Mouse (Mus musculus) telencephalon, adult 2 months (tissue): Measurements from ENCODE around the gene Pcsk2.

Experiments
- DNase-seq: peaks from one replicate; pipeline ENCODE4 v3.0.0-alpha.2; 2011; ENCODE audit warnings: low read depth, low spot score

Pcsk2 gene

DNA sequence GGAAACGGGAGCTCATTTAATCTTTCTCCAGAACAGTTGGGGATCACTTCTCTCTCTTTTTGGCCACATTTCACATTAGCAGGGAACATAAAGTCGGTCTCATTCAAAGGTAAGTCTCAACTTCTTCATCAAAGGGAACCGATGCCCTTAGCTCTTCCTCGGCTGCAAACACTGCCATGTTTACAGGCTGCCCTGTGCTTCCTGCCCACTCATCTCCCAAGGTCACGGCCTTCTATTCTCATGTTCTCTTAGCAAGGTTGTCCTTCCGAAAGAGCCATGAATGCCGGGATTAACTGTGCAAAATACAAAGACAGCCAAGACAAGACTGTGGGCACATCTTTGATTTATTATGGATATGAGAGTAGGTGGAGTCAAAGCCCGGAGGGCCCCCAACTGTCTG, 178.8 kb downstream of the Pcsk2 start:
- DNase-seq, result no peak

DNA sequence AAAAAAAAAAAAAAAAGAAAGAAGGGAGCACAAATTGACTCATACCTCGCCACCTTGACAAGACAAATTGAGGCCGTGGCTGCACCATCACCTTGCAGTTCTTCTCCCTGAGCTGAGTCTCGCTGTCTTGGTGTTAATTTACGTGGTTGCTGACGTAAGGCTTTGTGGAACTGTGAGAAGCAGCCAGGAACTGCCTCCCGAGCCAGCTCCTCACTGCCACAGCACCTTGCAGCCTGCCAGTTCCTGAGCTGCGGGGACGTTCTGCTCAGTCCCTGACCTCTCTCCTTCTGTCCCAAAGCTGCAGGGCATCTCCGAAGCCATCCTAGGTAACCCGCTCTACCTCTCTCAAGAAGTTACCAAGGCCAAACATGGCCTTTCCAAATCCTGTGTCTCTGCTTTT, 186.5 kb downstream of the Pcsk2 start:
- DNase-seq, result no peak

DNA sequence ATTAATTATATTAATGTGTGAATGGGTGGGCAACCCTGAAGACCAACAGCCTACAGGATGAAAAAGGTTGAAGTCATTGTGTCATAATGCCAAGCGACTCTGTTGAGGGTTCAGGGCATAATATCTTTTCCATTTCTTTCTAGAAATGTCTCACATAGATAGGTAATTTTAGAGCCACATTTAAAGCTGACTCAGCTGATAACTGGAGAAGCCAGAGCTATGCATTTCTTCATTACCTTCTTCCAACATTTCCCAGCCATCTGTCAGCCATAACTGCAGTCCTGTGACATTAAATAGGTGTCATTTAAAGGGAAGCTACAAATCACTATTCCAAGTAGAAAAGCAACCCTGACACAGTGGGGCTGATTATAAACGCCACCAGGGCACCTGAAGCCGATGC, 189.5 kb downstream of the Pcsk2 start:
- DNase-seq, result no peak

DNA sequence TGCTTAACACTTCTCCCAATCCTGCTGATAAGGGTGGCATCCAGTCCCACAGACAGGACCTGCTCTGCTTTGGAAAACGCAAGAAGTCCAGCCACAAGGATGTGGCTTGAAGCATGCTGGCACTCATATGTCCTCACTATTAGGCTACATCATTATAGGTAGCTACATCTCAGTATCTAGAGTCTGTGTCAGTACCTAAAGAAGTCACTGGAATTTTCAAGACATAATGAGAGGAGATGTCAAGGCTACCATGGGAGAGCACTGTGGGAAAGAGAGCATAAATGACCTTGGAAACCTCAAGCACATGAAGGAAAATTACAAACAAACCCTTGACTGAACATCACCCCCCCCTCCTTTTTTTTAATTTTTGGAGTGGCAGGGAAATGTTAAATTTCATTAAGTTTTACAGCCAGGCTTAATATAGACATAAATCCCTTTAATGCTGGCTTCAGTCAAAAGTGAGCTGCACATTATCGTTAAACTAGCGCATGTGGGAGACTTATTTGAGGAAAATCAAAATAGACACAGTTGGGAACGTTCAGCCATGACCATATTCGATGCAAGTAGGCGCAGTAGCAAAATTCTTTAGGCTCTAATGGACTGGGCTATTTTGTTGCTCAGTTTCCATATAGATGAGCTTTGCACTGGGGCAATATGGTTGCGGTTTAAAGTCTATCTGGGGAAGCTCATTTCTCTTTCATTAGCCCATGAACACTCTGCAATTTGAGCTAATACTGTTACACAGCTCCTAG, 193.7 kb downstream of the Pcsk2 start:
- no peak for DNase-seq

DNA sequence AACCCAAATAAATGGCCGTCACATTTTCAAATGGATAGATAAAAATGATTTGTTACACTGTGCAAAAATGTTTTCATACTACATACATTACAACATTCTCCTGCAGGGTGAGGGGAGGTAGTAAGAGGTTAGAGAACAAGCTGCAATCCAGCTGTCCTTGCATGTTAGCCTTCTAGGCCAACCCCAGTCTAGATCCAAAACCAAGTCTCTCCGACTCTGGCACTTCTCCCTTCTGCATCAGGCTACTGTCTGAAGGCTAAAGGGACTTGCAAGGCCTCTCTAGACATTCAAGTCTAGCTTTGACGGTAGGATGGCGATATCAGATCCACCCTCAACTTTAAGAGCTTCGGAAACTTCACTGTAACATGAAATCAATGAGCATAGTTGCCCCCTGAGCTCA, 196.5 kb downstream of the Pcsk2 start:
- no peak for DNase-seq

DNA sequence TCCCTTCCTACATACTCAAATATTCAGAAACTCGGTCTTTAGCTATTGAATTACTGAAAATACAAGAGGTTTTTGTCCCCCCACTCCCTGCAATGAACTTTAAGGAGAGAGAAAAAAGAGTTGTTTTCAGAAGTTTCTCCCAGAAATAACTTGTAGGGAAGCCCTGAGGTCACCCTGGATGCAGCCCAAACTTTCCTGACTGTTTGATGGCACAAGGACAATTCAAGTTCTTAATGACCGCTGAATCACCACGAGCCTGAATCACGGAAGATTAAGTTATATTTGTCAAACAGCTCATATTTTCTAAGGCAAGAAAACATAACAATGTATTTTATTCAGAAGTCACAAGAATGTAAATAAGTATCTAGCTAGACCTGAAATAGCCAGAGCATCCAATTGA, 197.1 kb downstream of the Pcsk2 start:
- DNase-seq, result no peak

DNA sequence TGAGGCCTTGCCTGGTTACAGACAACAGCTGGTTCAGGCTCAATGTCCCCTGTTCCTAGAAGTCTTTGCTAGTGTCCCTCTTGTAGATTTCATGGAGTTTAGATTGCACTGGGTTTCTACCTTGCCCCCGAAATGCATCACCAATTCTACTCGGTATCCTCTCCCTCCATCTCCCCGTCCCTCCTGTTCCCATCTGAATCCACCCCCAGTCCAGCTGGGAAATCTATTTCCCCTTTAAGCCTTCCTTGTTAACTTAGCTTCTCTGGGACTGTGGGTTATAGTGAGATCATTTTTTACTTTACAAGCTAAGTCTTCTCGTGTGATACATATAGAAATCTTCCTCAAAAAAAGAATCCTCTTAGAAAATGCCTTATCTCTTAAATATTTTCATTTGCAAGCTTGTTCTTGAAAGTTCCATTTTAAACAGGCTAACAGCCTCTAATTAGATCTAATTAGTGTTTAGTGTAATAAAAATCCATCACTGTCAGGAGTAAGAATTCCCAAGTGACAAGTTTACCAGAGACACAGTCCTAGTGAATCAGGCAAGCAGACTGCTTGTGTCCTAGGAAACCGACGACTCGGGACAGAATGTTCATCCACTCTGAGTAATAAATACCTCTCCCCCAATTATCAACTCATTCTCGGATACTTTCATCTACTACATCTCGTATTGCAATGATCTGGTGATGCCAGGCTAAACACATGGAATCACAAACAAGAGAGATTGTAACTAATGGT, 206.3 kb downstream of the Pcsk2 start:
- DNase-seq, result peak; percentile 60

DNA sequence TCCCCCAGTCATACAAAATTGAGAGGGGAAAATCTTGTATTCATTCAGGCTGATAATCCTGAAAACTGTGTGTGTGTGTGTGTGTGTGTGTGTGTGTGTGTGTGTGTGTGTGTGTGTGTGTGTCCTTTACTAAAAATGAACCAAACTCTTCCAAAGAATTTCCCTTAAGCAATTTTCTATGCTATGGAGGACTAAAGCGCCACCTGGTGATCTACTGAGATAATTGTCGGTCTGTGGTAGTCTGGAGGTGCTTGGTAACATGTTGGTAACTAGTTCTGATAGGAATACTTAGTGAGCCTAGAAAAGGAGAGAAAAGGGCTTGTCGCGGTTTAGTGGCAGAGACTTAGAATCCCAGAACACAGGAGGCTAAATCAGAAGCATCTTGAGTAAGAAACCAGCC, 230.5 kb downstream of the Pcsk2 start:
- DNase-seq, result peak; percentile 49

DNA sequence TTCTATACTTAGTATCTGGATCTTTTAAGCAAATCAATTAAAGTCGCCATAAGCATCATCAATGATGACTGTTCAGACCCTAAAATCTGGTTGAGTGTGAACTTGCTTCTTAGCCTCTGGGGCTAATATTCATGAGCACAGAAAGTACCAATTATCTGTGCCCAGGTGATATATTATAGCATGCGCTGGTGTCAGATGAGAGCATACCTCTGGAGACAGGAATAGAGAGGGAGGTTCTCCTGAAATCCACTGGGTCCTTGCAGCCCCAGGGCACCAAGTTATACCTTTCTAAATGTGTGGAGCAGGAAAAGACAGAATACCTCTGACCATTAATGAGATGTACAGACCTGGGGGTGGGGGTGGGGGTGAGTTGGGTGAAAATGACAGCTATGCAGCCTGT, 234.4 kb downstream of the Pcsk2 start:
- no peak for DNase-seq

DNA sequence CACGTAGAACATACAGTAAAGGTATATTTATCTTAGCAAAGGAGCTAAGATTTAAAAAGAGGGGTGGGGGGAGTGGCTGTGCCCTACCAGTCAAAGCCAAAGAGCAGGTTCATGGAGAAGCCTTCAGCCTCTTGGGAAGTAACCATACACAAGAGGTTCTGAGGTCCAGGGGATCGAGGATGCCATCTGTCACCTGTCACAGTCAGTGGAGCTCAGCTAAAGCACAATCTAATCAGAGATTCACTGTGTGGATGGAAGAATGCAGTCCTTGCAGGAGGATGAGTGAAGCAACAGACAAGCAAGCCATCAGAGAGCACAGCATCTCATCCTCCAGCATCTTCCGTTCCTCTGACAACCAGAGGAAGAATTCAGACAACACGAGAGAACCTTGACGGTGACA, 244.0 kb downstream of the Pcsk2 start:
- no peak for DNase-seq

DNA sequence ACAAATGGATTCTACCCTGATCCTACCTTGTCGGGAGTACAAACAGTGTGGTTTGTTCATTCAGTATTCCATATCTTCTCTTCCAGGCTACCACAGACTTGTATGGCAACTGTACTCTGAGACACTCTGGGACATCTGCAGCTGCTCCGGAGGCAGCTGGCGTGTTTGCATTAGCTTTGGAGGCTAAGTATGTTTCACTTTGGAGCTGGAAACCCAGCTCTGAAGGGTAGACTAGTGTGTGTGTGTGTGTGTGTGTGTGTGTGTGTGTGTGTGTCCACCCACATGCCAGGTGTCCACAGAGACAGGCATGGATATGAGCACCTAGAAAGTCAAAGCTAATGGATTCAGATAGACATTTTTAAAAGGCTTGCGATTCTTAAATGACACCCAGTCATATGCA, 249.9 kb downstream of the Pcsk2 start:
- DNase-seq, result peak; percentile 48

DNA sequence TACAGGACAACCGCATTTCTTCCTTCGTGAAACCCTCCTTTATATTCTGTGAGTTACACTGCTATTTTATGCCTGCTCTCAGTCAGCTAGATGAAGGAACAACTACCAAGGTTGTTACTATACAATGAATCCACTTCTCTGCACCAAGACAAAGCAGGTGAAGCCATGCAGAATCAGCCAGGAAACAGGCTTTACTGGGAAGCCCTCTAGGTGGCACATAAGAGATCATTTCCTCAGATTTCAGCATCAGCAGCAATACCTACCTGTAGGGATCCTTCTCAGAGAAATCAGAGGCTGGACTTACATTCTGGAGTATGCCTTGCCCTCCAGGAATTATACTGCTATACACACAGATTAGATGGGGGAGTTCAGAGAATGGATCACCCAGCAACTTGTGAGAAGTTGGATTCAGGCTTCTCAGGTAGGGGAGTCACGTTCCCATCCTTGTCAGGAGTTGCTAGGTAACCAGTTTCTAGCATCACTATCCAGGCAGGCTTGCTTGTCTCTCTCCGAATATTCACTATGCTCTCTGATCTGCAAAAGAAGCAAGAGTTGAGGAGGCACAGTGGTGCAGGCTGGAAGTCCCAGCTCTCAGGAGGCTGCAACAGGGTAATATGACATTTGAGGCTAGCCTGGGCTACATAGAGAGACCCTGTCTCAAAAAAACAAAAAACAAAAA, 250.5 kb downstream of the Pcsk2 start:
- DNase-seq, result no peak

DNA sequence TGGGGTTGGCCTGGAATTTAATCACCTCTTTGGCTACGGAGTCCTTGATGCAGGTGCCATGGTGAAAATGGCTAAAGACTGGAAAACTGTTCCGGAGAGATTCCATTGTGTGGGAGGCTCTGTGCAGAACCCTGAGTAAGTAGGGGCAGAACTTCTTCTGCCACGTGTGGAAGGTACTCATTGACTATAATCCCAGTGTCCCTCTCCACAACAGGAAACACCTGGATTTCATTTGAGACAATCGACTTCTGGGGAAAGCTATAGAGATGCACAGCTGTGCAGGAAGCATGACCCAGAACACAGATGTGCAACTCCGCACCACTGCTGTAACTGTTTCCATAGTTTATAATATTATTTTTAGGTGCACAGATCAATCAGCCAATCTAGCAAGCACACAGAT, 255.1 kb downstream of the Pcsk2 start:
- DNase-seq, result no peak

DNA sequence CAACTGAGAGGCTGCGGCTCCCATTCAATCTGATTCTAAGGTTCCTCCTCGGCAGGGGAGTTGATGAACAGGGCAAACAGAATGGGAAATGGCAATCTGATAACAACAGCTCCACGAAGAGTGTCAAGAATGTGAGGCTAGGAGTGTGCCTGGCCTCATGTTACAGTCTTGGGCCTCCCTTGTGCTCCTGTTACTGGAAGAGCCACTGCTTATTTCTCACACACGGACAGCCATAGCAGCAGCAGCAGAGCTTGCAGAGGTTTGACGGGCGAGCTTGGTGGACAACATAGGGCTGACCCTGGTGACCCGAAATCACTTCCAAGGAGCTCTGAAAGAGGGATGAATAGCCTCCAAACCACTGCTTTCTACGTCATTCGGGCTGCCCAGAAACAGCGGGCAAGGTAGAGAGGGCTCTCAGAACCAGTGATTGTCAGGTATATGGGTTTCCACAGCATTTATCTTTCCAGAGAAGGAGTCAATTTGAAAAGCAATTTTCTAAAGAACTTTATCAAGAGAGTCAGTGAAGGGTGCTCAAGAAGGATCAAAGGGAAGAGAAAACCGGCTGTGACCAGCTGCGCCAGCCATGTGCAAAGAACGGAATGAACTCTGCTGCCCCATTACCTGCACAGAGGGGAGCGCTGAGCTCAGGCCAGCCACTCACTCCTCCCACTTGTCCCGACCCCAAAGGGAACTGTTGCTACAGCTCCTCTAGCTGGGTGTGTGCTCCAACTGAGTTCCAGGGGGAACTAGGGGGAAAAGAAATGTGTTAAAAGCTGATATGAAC, 260.4 kb downstream of the Pcsk2 start:
- no peak for DNase-seq

DNA sequence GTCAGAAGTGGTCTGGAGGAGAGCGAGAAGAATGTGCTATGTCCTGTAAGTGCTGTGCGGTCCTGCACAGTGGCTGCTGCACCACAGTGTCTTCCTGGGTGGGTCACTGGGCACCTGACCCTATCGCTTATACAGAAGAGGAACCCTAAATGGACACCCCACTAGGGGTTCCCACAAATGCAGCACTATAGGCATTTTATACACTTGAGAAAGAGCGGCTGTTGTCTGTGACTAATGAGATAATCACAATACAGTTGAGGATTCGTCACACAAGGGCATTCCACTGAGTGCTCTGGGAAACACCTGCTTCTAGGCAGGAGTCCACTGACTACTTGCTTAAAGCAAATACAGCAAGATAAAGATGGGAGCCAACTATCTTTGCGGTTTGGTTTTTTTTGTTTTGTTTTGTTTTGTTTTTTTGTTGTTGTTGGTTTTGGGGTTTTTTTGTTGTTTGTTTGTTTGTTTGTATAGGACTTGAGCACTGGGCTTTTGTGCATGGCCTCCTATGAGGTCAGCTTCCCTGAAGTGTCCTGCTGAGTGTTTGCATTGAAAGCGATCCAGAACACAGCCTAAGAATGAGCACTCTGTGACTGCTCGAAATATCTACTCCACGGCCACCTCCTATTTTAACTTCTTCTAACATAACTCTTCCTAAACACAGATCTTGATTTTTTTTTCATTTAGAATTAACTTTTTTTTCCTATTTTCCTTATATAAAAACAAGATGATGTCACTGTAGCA, 261.1 kb downstream of the Pcsk2 start:
- no peak for DNase-seq

DNA sequence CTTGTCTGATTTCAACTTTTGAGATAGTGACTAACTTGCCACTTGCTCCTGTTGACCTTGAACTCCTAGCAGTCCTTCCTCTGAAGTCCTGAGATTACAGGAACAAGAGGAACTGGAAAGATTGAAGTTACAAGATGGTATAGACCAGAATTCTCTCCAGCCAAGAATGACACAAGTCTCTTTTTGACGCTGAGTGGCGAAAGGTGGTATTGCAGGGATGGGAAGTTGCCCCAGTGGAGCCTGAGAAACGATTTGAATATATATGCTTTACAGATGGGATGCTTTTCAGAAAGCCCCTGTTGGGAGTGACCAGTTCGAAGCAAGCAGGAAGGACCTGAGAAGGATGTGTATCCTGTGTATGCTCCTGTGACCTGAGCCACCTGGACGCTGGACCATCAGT, 262.8 kb downstream of the Pcsk2 start:
- no peak for DNase-seq

DNA sequence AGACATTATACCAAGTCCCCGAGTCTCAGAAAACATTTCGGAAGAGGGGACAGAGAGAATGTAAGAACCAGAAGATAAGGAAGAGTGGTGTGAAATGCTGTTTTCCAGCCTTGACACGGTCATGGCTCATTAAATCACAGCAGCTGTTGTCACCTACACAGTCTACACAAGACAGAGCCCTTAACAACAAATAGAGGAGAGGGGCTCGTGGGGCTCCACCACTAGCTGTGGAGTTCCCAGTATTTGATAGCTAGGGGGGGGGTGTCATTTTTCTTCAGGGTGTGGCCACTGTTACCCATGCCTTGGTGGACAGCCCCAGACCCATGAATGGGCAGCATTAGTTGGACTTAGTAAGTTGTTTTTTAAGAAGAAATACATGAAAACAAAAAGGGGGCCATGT, 266.3 kb downstream of the Pcsk2 start:
- no peak for DNase-seq

DNA sequence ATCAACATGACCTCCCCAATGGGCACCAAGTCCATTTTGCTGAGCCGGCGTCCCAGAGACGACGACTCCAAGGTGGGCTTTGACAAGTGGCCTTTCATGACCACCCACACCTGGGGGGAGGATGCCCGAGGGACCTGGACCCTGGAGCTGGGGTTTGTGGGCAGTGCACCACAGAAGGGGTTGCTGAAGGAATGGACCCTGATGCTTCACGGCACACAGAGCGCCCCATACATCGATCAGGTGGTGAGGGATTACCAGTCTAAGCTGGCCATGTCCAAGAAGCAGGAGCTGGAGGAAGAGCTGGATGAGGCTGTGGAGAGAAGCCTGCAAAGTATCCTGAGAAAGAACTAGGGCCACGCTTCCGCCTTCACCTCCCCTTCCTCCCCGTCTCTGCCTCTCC, 267.5 kb downstream of the Pcsk2 start:
- no peak for DNase-seq

DNA sequence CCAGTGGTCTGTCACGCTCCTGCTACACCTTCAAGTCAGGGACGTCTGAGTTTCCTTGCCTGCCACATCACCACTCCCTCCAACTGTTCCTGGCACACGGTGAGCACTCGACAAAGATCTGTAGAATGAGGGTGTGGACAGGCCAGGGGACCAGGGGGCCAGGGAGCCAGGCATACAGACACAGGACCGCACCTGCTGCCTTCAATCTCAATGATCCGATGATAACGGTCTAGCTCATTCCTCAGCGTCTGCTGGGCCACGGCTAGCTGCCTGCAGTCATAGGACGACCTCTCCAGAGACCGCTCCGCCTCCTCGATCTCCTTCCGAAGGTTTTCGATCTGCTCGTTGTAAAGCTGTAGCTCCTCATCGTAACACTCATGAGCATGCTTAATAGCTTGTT, 285.7 kb downstream of the Pcsk2 start:
- no peak for DNase-seq

DNA sequence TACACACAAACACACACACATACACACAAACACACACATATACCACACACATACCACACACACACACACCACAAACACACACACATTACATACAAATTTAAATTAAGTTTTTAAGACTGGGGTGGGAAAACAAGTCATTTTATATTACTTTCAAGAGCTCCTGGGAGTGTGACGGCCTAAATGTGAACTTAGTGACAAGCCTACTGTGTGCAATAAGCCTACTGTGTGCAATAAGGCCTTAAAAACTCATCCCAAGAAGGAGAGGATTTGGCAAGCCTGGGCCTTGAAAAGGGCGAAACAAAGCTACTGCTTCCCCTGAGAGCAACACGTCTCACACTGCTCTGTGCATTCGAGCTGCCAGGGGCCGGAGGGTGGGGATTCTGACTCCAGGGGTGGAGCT, 286.8 kb downstream of the Pcsk2 start:
- no peak for DNase-seq

DNA sequence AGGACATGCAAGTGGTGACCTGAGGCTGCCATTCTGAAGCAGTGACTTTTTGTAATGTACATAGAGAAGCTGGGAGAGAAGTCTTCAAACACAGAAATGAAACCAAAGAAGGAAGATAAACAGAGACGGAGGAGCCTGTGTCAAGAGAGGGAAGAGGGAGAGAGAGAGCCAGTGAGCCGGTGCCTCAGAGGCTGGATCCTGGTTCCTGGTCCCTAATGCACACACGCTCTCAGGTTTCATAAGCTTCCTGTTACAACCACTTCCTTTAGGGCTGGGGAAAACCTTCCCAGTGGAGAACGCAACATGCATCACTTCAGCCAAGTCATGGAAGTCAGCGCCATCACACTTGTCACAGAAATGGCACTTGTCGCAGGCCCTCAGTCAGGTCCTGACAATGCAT, 288.1 kb downstream of the Pcsk2 start:
- DNase-seq, result no peak
